Mouse (Mus musculus) kidney, adult 2 months (tissue): ENCODE data around the gene App. TPM values are rescaled to one million over a fixed set of nuclear protein-coding genes. Genes with fewer than 3 reads are reported as not detected.

ENCODE experiments used
- DNase-seq: peaks from one replicate; pipeline ENCODE4 v3.0.0; 2021
- H3K27ac ChIP-seq: fragments of 200-500 bp; 2 replicates; pipeline ENCODE4 v1.5.1; 2012; ENCODE audit warnings: low read depth, low read length, control low read depth, inconsistent platforms; ENCODE audit not compliant: insufficient read depth
- H3K27me3 ChIP-seq: fragments of 200-500 bp; replicated peaks from 2 replicates; pipeline ENCODE4 v1.6.1; 2012; ENCODE audit warnings: mild to moderate bottlenecking, moderate library complexity, low read length, inconsistent platforms; ENCODE audit not compliant: control insufficient read depth, insufficient read depth
- H3K36me3 ChIP-seq: fragments of 200-500 bp; 2 replicates; pipeline ENCODE4 v1.6.1; 2012; ENCODE audit warnings: mild to moderate bottlenecking, moderate library complexity, low read length, inconsistent platforms; ENCODE audit not compliant: control insufficient read depth, insufficient read depth
- H3K4me1 ChIP-seq: fragments of 200-500 bp; 2 replicates; pipeline ENCODE4 v1.6.1; 2011; ENCODE audit warnings: low read length; ENCODE audit not compliant: control insufficient read depth, insufficient read depth
- H3K4me3 ChIP-seq: fragments of 200-500 bp; 2 replicates; pipeline ENCODE4 v1.5.1; 2011; ENCODE audit warnings: mild to moderate bottlenecking, low read depth, low read length, control low read depth; ENCODE audit not compliant: insufficient read depth
- CTCF ChIP-seq: fragments of 200-500 bp; conservative IDR thresholded peaks from 2 replicates; pipeline ENCODE4 v1.5.1; 2011; ENCODE audit warnings: low read depth, mild to moderate bottlenecking, control low read depth, low read length, moderate library complexity, mixed read lengths; ENCODE audit not compliant: insufficient read depth, insufficient read length
- POLR2A ChIP-seq: fragments of 200-500 bp; IDR thresholded peaks from one replicate; pipeline ENCODE4 v1.6.1; 2011; ENCODE audit warnings: low read depth, low read length, control low read depth
- WGBS: fragments of 180-500 bp; shearing (Covaris S2); methylation state at CpG from one replicate; pipeline ENCODE4 v1.1.7; 2018; 5-methylcytosine and 5-hydroxymethylcytosine counted together
- polyA plus RNA-seq: library from polyadenylated mRNA; depleted of rRNA; stranded (reverse); fragments of >200 nt; gene quantifications from 2 replicates; pipeline ENCODE4 v1.2.3, GENCODE M21; 2012

The App gene
- polyA plus RNA-seq, 1 experiment: 587 TPM

GRCm38 (mm10) chr16:84992888-84993287 lies 180.7 kb downstream of the App start:
- Histone ChIP-seq H3K36me3 (no peaks in the 10 kb centered on the region; the same call in 1 of the 2 replicates), H3K4me1 (peaks cover 9% of the 10 kb centered on the region), H3K27ac (no peak overlapping the region), H3K27me3 (no peaks in the 10 kb centered on the region), H3K4me3 (no peak overlapping the region)
- TF ChIP-seq CTCF: no peak
- DNase-seq: peak; percentile 38
- 75% methylated on average over 7 of the region's 7 CpGs for WGBS

DNA sequence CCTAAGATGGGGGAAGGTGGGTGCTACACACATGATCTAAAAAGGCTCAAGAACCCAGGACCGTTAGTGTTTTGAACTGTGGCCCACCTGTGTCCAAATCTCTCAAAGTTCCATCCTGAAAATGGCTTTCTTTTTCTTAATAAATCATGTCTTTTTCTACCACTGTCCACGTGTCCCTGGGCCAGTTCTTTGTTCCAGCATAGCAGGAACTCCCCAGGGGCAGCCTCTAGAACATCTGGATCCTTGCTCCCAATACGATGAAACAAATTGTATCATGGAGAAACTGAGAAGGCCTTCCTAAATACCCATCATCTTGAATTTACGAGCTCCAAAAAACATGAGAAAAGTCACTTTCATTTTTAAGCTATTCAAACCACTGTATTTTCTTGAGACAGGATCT lies 182.6 kb downstream of the App start:
- no peak overlapping the region for H3K4me3 ChIP-seq
- peaks cover 9% of the 10 kb centered on the region for H3K4me1 ChIP-seq
- no peak for DNase-seq
- H3K36me3 ChIP-seq: no peaks in the 10 kb centered on the region; the same call in none of the 2 replicates
- TF ChIP-seq POLR2A (no peak), CTCF (no peak)
- H3K27ac ChIP-seq: peak overlapping the region; percentile 18; the same call in 1 of the 2 replicates
- WGBS: 63% methylated on average over 4 of the region's 4 CpGs
- H3K27me3 ChIP-seq: no peaks in the 10 kb centered on the region

DNA sequence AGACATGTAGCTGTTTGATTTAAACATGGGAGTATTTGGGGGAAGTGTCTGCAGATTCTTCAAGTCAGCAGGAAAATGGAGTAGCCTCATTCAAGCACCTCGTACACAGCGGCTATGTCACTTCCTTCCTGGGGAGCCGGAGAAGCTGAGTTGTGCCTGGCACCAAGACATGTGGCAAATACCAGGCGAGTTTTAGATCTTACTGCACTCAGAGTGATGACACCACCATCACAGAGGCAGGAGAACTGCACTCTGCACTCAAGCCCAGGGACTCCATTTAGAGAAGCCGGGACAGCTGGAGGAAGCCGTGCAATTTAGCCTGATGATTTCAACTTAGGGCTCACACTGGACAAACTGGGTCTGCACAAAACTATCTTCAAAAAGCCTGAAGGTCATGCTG lies 183.6 kb downstream of the App start:
- Histone ChIP-seq H3K27ac (no peak overlapping the region), H3K27me3 (no peaks in the 10 kb centered on the region), H3K4me1 (peaks cover 9% of the 10 kb centered on the region), H3K36me3 (no peaks in the 10 kb centered on the region; the same call in none of the 2 replicates), H3K4me3 (no peak overlapping the region)
- DNase-seq: peak; percentile 36
- TF ChIP-seq POLR2A (no peak), CTCF (no peak)
- WGBS: 48% methylated on average over 6 of the region's 6 CpGs

DNA sequence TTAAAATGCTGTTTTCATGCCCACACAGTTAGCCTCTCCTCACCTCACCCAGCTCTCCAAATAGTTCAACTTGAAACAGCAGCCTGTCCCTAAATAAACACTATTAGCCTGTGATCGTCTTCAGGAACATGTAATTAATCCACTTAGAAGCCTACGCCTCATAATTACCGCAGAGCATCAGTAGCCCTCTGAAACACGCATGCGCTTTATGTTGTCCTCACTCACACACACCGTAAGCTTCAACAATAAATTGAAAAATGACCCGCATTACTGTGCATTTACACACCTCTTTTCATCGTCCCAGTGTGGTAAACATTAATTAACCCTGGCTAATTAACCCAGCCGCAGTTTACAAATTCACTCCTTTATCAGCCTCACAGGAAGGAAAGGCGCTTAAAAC lies 184.1 kb downstream of the App start:
- Histone ChIP-seq H3K27ac (no peak overlapping the region), H3K4me1 (peaks cover 9% of the 10 kb centered on the region), H3K36me3 (no peaks in the 10 kb centered on the region; the same call in none of the 2 replicates), H3K4me3 (no peak overlapping the region), H3K27me3 (no peaks in the 10 kb centered on the region)
- DNase-seq: no peak
- WGBS: 55% methylated on average over 10 of the region's 10 CpGs
- no peak for TF ChIP-seq CTCF
- TF ChIP-seq POLR2A: no peak

GRCm38 (mm10) chr16:84987724-84988287 lies 185.8 kb downstream of the App start:
- no peak overlapping the region for H3K4me3 ChIP-seq
- DNase-seq: no peak
- peaks cover 9% of the 10 kb centered on the region for H3K4me1 ChIP-seq
- no peaks in the 10 kb centered on the region for H3K27me3 ChIP-seq
- 80% methylated on average over 8 of the region's 8 CpGs for WGBS
- TF ChIP-seq POLR2A (no peak), CTCF (no peak)
- no peaks in the 10 kb centered on the region; the same call in none of the 2 replicates for H3K36me3 ChIP-seq
- no peak overlapping the region for H3K27ac ChIP-seq

- Histone ChIP-seq H3K27ac (no peak overlapping the region), H3K36me3 (no peaks in the 10 kb centered on the region; the same call in 1 of the 2 replicates), H3K27me3 (no peaks in the 10 kb centered on the region), H3K4me1 (peaks cover 9% of the 10 kb centered on the region), H3K4me3 (no peak overlapping the region)
- no peak for DNase-seq
- 67% methylated on average over 11 of the region's 11 CpGs for WGBS
- TF ChIP-seq CTCF (no peak), POLR2A (no peak)
These were observed 187.4 kb downstream of the App start for GRCm38 (mm10) chr16:84986016-84986631.

DNA sequence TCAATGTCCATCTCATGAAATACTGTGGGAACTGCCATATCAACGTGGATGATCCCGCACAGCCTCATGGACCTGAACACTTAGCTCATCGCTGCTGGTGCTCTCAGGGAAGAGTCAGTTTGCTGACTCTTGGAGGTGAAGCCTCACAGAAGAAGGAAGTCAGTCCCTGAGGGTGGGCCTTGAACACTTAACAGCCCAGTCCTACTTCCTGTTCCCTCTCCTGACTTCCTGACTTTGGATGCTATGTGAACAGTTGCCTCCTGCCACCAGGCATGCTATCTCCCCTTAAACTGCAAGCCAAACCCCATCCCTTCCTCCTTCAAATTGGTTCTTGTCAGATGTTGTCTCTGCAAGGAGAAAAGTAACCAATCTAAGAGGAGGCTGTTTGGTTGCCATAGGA lies 188.2 kb downstream of the App start:
- no peaks in the 10 kb centered on the region; the same call in 1 of the 2 replicates for H3K36me3 ChIP-seq
- no peak overlapping the region for H3K4me3 ChIP-seq
- no peaks in the 10 kb centered on the region for H3K27me3 ChIP-seq
- no peak overlapping the region for H3K27ac ChIP-seq
- WGBS: 93% methylated on average over 3 of the region's 3 CpGs
- TF ChIP-seq CTCF (no peak), POLR2A (no peak)
- peaks cover 4% of the 10 kb centered on the region; the same call in 1 of the 2 replicates for H3K4me1 ChIP-seq
- DNase-seq: no peak

DNA sequence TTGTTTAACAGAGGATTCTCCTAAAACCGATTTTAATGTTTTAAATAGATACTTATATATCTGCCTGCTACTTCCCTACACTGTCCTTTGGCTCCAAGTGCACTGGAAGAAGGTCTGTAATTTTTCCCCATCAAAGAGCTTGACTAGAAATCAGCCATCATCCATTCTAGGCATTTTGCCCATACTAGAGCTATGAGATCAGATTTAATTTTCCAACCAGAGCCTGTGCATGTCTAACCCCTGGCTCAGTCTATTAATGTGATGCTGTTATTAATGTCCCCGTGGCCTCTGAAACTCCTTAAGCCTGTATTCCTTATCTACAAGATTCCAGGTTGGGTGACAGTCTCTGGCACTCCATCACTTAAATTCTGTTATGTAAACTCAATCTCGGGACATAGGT lies 190.1 kb downstream of the App start:
- H3K27me3 ChIP-seq: no peaks in the 10 kb centered on the region
- no peak for DNase-seq
- no peaks in the 10 kb centered on the region; the same call in 1 of the 2 replicates for H3K36me3 ChIP-seq
- H3K4me1 ChIP-seq: no peaks in the 10 kb centered on the region
- no peak overlapping the region for H3K4me3 ChIP-seq
- 67% methylated on average over 3 of the region's 3 CpGs for WGBS
- no peak for TF ChIP-seq CTCF
- H3K27ac ChIP-seq: no peak overlapping the region
